ENCODE assay signal across 8 mouse cellular contexts in the genomic region with DNA sequence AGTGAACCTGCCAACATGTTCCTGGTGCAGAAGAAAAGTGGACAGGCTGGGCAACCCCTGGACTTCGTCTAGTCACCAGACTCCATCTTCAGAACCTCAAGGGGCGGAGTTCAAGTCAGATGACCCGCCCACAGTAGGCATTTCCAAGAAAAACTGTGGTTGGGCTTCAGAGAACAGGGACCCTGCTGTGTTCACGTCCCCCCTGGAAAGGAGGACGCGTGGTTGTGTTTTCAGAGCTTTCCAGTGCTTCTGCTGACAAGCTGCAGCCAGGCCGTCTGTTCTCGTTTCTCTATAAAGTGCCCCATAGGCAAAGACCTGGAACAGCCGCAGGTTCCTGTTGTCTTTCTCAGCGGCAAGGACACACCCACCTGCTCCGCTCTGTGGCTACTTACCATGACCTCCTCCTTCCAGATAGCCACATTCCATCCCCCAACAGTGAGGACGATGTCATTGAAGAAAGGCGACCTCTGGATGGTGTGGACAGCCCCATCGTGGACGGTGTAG.
A peak's percentile ranks its signal among the peaks of the same experiment; 100 is the strongest.
DNase-seq lines count a peak whose midpoint lies in the region; ATAC-seq lines count a peak whose summit lies in the region.

No protein-coding gene starts in this region.

- no peaks in the 10 kb centered on the region for H3K36me3 ChIP-seq in limb, embryonic 10.5 days

- peak overlapping the region; percentile 27 for H3K4me3 ChIP-seq in limb, embryonic 10.5 days

- H3K27me3 ChIP-seq in limb, embryonic 10.5 days (ENCODE audit: low read depth, poor library complexity, severe bottlenecking): 0 out of 2 replicates have a peak, but pooled peaks cover 5% of the 10 kb centered on the region

- intact Hi-C loops in left cerebral cortex, postnatal 4 days (cut with DNase I): no loop called here
- intact Hi-C loops in heart, postnatal 10 days (cut with DNase I): no loop called here

- H3K27ac ChIP-seq in limb, embryonic 10.5 days: no peak overlapping the region

- peak; percentile 36 for DNase-seq in left cerebral cortex, postnatal 4 days
- no peak for DNase-seq in left cerebral cortex, adult 18-20 months (ENCODE audit: low spot score in 2 of 2)
- peak; percentile 57 to 67 for DNase-seq in heart, postnatal 10 days
- peak; percentile 49 for DNase-seq in limb, embryonic 10.5 days (ENCODE audit: low spot score)
- peak; percentile 37 for DNase-seq in urinary bladder, postnatal 36 days (ENCODE audit: low spot score in 2 of 2)
- DNase-seq in thymus, postnatal 36 days: no peak

- ATAC-seq in common myeloid progenitor, adult 5-6 weeks (replicated peaks; ENCODE audit: low read depth, poor library complexity, severe bottlenecking): peak; percentile 90
- ATAC-seq in megakaryocyte-erythroid progenitor cell, adult 5-6 weeks (replicated peaks; ENCODE audit: low FRiP score, low TSS enrichment, poor library complexity, severe bottlenecking): peak; percentile 75

- no peaks in the 10 kb centered on the region for H3K9me3 ChIP-seq in limb, embryonic 10.5 days (replicated peaks)

- 26% methylated on average over 15 of the region's 15 CpGs for WGBS in limb, embryonic 10.5 days

- H3K4me1 ChIP-seq in limb, embryonic 10.5 days: peaks cover 15% of the 10 kb centered on the region

Comparison
In these comparisons a context has a peak if more than half of its experiments do, and no peak if none do; other contexts are left out.
1. DNase-seq: peak in left cerebral cortex, postnatal 4 days (single experiment), heart, postnatal 10 days (2 of 2), limb, embryonic 10.5 days (single experiment) and urinary bladder, postnatal 36 days (2 of 2); none in left cerebral cortex, adult 18-20 months (0 of 2) and thymus, postnatal 36 days (0 of 2).